Mouse (Mus musculus) stomach, postnatal 0 days (tissue): ENCODE measurements around the gene Ssbp3. TPM values are rescaled to one million over a fixed set of nuclear protein-coding genes. Genes with fewer than 3 reads are reported as not detected.

ENCODE experiments used
- ATAC-seq: fragments of 200-750 bp; cut with Nextera tagmentation; 2 replicates; pipeline ENCODE4 v1.8.0; 2017; ENCODE audit not compliant: low FRiP score, low TSS enrichment
- DNase-seq: peaks from one replicate; pipeline ENCODE4 v3.0.0-alpha.2; 2016; ENCODE audit warnings: low spot score
- H3K27ac ChIP-seq: fragments of 300-500 bp; sonication (generic); replicated peaks from 2 replicates; pipeline ENCODE4 v1.5.1; 2014; ENCODE audit warnings: mild to moderate bottlenecking, control low read depth
- H3K27me3 ChIP-seq: fragments of 300-500 bp; sonication (generic); 2 replicates; pipeline ENCODE4 v1.6.1; 2014; ENCODE audit warnings: low read length; ENCODE audit not compliant: control insufficient read depth, insufficient read depth
- H3K36me3 ChIP-seq: fragments of 300-500 bp; sonication (generic); 2 replicates; pipeline ENCODE4 v1.6.1; 2014; ENCODE audit warnings: low read length, mixed read lengths; ENCODE audit not compliant: control insufficient read depth, insufficient read depth
- H3K4me1 ChIP-seq: fragments of 300-500 bp; sonication (generic); replicated peaks from 2 replicates; pipeline ENCODE4 v1.6.1; 2014; ENCODE audit warnings: antibody characterized with exemption; ENCODE audit not compliant: control insufficient read depth, insufficient read depth
- H3K4me2 ChIP-seq: fragments of 300-500 bp; sonication (generic); replicated peaks from 2 replicates; pipeline ENCODE4 v1.6.1; 2014; ENCODE audit warnings: low read depth, mild to moderate bottlenecking, control low read depth, moderate library complexity
- H3K4me3 ChIP-seq: fragments of 300-500 bp; sonication (generic); 2 replicates; pipeline ENCODE4 v1.5.1; 2014; ENCODE audit warnings: low read depth, low read length, control low read depth
- H3K9ac ChIP-seq: fragments of 300-500 bp; sonication (generic); 2 replicates; pipeline ENCODE4 v1.6.1; 2014; ENCODE audit warnings: mild to moderate bottlenecking, low read length, control low read depth, mixed read lengths
- H3K9me3 ChIP-seq: fragments of 300-500 bp; sonication (generic); 2 replicates; pipeline ENCODE4 v1.6.1; 2016; ENCODE audit warnings: low read length; ENCODE audit not compliant: control insufficient read depth
- CTCF ChIP-seq: IDR thresholded peaks from 2 replicates; pipeline ENCODE4 v1.5.1; 2016; ENCODE audit warnings: antibody characterized with exemption, low read depth, mild to moderate bottlenecking, moderate library complexity
- EP300 ChIP-seq: optimal IDR thresholded peaks from 2 replicates; pipeline ENCODE3; 2016; ENCODE audit warnings: antibody characterized with exemption
- WGBS: fragments of 180-500 bp; shearing (Covaris S2); extraction: QIAGEN DNeasy Blood & Tissue Kit; methylation state at CpG from one replicate; pipeline ENCODE4 v1.1.7; 2014; 5-methylcytosine and 5-hydroxymethylcytosine counted together
- polyA plus RNA-seq: library from polyadenylated mRNA; unstranded; fragments of >200 nt; fragmentation: Nextera tagmentation; extraction: Ambion mirVana; gene quantifications from 2 replicates; pipeline ENCODE4 v1.2.1, GENCODE M21; 2015

The Ssbp3 gene
- polyA plus RNA-seq, 1 experiment from 2014 or later, result 39.3 TPM

DNA sequence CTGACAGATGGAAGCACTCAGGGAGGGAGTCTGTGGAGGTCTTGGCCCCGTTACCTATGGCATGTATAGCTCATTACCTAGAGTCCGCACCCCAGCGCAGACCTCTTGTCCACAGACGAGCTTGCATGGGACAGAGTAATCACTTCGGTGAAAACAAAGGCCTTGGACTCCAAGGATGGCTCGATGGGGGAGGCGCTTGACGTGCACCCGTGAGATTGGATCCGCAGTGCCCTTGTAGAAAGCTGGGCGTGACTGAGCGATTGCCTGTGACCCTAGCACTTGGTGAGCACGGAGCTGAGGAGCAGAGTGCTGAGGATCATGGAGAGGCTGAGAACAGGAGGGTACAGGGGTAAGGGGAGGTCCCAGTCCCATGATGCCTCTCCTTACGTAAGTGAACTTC, 181.2 kb downstream of the Ssbp3 start:
- no peak overlapping the region for H3K4me2 ChIP-seq
- TF ChIP-seq CTCF (no peak), EP300 (no peak)
- H3K36me3 ChIP-seq, result no peaks in the 10 kb centered on the region
- H3K27ac ChIP-seq, result no peak overlapping the region
- H3K9me3 ChIP-seq, result no peaks in the 10 kb centered on the region
- DNase-seq (no peak), ATAC-seq (no peak)
- H3K4me3 ChIP-seq, result no peak overlapping the region
- 81% methylated on average over 14 of the region's 14 CpGs for WGBS
- no peak overlapping the region for H3K9ac ChIP-seq
- H3K27me3 ChIP-seq, result no peaks in the 10 kb centered on the region
- H3K4me1 ChIP-seq, result no peaks in the 10 kb centered on the region

DNA sequence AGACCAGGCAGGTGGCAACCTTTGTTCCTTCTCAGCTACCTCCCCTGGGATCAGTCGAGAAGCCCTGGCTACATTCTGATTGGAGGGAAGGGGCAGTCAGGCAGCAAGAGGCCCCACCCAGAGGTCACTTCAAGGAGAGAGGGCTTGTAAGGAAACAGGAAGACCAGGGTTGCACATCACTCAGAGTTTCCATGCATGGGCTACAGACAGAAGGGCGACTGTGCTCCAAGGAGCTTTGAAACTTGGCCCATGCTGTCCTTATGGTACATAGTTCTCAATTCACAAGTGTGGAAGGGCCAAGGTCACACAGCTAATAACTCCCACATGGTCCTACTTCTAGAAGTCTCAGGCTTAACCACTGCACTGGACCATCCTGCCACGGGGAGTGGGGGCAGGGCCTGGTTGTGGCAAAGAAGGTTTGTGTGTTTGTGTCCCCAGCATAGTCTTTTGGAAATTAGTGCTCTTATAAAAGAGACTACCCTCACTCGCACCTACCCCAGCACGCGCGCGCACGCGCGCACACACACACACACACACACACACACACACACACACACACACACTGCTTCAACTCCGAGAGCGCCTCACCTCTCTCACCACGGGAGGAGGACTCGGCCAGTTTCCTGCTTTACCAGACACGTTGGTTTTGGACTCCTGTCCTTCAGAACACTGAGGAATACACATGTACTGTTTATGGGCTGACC, 184.1 kb downstream of the Ssbp3 start:
- H3K36me3 ChIP-seq, result no peaks in the 10 kb centered on the region
- H3K4me1 ChIP-seq, result no peaks in the 10 kb centered on the region
- DNase-seq (no peak), ATAC-seq (no peak)
- no peaks in the 10 kb centered on the region for H3K9me3 ChIP-seq
- TF ChIP-seq EP300, result no peak
- no peak for TF ChIP-seq CTCF
- no peak overlapping the region for H3K27ac ChIP-seq
- no peaks in the 10 kb centered on the region for H3K27me3 ChIP-seq
- WGBS, result 70% methylated on average over 14 of the region's 16 CpGs
- H3K4me2 ChIP-seq, result no peak overlapping the region
- H3K9ac ChIP-seq, result no peak overlapping the region
- no peak overlapping the region for H3K4me3 ChIP-seq

DNA sequence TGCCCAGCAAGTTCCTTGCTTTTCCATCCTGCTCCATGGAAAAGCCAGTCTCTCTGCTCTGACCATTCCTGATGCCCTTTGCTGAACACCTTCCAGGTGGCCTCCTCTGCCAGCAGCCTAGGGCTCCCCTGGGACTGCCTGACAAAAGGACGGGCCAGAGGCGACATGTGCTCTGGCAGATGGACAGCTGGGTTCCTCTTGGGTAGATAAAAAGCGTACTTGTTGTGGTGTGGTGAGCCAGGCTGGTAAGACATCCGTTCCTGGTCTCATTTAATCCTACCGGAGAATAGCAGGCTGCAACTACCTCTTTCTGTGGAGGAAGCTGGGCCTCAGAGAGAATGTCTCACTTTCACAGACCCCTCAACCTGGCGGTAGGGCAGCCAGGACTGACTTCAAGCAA, 185.5 kb downstream of the Ssbp3 start:
- no peak overlapping the region for H3K27ac ChIP-seq
- 73% methylated on average over 6 of the region's 6 CpGs for WGBS
- no peak overlapping the region for H3K9ac ChIP-seq

DNA sequence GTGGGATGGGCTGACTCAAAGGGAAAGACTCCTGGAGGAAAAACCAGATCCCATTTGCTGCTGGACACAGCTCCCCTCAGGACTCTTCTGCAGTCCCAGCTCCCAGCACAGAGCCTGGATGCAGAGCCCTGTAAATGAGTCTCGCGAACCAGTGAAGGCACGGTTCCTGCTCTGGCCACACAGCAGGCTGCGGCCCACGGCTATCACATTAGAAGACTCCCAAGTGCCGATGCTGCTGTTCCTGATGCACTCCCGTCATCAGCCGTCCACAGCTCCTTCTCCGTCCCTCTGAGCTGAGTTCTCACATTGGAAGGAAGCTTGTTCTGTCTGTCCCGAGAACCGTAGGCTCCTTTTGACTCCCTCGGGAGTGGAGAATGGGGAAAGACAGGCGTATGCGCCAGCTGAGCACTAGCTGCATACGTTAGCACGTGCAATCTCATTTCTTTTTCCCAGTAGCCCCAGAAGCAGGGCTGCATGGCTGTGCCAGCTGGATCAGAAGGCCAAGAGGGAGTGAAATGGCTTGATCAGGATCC, 186.4 kb downstream of the Ssbp3 start, which contains the start of gene Cdcp2:
Cdcp2 (plus strand) TSS at position 51 of the 533 bp plus-strand sequence.
- DNase-seq, result no peak
- no peaks in the 10 kb centered on the region for H3K36me3 ChIP-seq
- no peaks in the 10 kb centered on the region for H3K4me1 ChIP-seq
- H3K9me3 ChIP-seq, result no peaks in the 10 kb centered on the region
- TF ChIP-seq CTCF (no peak), EP300 (no peak)
- H3K27ac ChIP-seq, result no peak within 1 kb of the TSS
- no peak within 1 kb of the TSS for H3K9ac ChIP-seq
- H3K27me3 ChIP-seq, result no peaks in the 10 kb centered on the region
- H3K4me3 ChIP-seq, result no peak within 1 kb of the TSS
- no peak within 1 kb of the TSS for H3K4me2 ChIP-seq
- WGBS, result 79% methylated on average over 16 of the region's 16 CpGs
- ATAC-seq, result no peak

More for the DNA sequence above, 185.5 kb downstream of the Ssbp3 start:
- Histone ChIP-seq H3K36me3 (no peaks in the 10 kb centered on the region), H3K4me2 (no peak overlapping the region), H3K27me3 (no peaks in the 10 kb centered on the region), H3K4me1 (no peaks in the 10 kb centered on the region), H3K4me3 (no peak overlapping the region), H3K9me3 (no peaks in the 10 kb centered on the region)
- ATAC-seq (no peak), DNase-seq (no peak)
- TF ChIP-seq CTCF (no peak), EP300 (no peak)

DNA sequence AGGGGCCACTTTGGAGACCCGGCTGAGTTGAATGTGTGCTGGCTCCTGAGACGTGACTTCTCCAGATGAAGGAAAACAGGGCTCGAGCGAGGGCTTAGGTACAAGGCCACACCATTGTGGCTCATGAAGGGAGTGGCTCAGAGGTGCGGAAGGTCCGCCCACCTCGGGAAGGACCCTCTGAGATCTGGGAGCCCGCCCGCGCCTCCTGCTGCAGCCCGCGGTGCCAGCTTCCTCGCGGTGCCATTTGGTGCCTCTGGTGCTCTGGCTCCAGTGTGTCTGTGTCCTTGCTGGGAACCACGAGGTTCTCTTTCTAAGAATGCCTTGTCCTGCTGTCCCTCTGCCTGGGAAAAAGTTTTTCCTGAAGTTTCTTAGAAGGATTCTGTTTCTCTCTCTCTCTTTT, 187.4 kb downstream of the Ssbp3 start:
- DNase-seq (no peak), ATAC-seq (no peak)
- no peak overlapping the region for H3K27ac ChIP-seq
- H3K36me3 ChIP-seq, result no peaks in the 10 kb centered on the region
- no peaks in the 10 kb centered on the region for H3K9me3 ChIP-seq
- H3K4me1 ChIP-seq, result no peaks in the 10 kb centered on the region
- H3K27me3 ChIP-seq, result no peaks in the 10 kb centered on the region
- TF ChIP-seq CTCF, result no peak
- TF ChIP-seq EP300, result no peak
- H3K9ac ChIP-seq, result no peak overlapping the region
- WGBS, result 45% methylated on average over 15 of the region's 15 CpGs
- no peak overlapping the region for H3K4me2 ChIP-seq
- no peak overlapping the region for H3K4me3 ChIP-seq

DNA sequence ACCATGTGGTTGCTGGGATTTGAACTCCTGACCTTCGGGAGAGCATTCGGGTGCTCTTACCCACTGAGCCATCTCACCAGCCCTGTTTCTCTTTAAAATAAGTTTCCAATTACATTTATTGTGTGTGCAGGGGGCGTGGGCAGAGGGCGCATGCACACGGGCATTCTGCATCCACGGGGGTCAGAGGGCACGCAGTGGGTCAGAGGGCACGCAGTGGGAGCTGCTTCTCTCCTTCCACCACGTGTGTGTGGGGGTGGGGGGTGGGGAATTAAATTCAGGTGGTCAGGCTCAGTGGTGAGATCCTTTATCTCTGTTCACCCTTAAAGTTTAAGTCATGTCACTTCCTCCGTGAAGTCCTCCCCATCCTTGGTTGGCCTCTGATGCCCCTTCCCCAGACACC, 187.9 kb downstream of the Ssbp3 start:
- ATAC-seq (no peak), DNase-seq (no peak)
- 74% methylated on average over 10 of the region's 10 CpGs for WGBS
- Histone ChIP-seq H3K4me1 (no peaks in the 10 kb centered on the region), H3K36me3 (no peaks in the 10 kb centered on the region), H3K27ac (no peak overlapping the region), H3K9me3 (no peaks in the 10 kb centered on the region), H3K4me2 (no peak overlapping the region), H3K9ac (no peak overlapping the region), H3K27me3 (no peaks in the 10 kb centered on the region), H3K4me3 (no peak overlapping the region)
- TF ChIP-seq CTCF, result no peak
- no peak for TF ChIP-seq EP300
